Mouse (Mus musculus): ENCODE data around the gene Galnt10.

GRCm38 (mm10) chr11:57669522-57669921 is 24.3 kb downstream of the Galnt10 start:
- no peak for TF ChIP-seq CTCF (IDR thresholded peaks at IDR 0.05)
- no peak for TF ChIP-seq EP300 (IDR thresholded peaks at IDR 0.05)

Data from lung, postnatal 0 days (tissue).